Mouse (Mus musculus): ENCODE measurements around the gene Kat6b. TPM values are rescaled to one million over a fixed set of nuclear protein-coding genes. Genes with fewer than 3 reads are reported as not detected.

The Kat6b gene
- polyA plus RNA-seq, 1 experiment from 2014 or later, result 9.4 TPM

- H3K27me3 ChIP-seq, result no peaks in the 10 kb centered on the region
- no peak overlapping the region for H3K4me3 ChIP-seq
- WGBS, result 50% methylated on average over 5 of the region's 5 CpGs
These were observed 193.2 kb downstream of the Kat6b start for GRCm38 (mm10) chr14:21674471-21674870.

GRCm38 (mm10) chr14:21676223-21676622 lies 195.0 kb downstream of the Kat6b start:
- WGBS, result 73% methylated on average over 2 of the region's 2 CpGs
- no peaks in the 10 kb centered on the region for H3K27me3 ChIP-seq
- H3K4me2 ChIP-seq, result no peak overlapping the region
- no peak for ATAC-seq (replicated peaks; ENCODE audit: insufficient number of reproducible peaks, insufficient read depth, low FRiP score, low read depth)
- H3K4me3 ChIP-seq, result no peak overlapping the region
- H3K27ac ChIP-seq, result no peak overlapping the region
- peaks cover 24% of the 10 kb centered on the region for H3K4me1 ChIP-seq (replicated peaks)
- H3K36me3 ChIP-seq, result no peaks in the 10 kb centered on the region; the same call in 1 of the 2 replicates
- H3K9me3 ChIP-seq (replicated peaks), result no peaks in the 10 kb centered on the region
- H3K9ac ChIP-seq, result no peak overlapping the region

More at GRCm38 (mm10) chr14:21674471-21674870, 193.2 kb downstream of the Kat6b start:
- Histone ChIP-seq H3K36me3 (peaks cover 14% of the 10 kb centered on the region), H3K4me2 (no peak overlapping the region), H3K4me1 (replicated peaks) (peaks cover 13% of the 10 kb centered on the region), H3K27ac (no peak overlapping the region), H3K9me3 (replicated peaks) (no peaks in the 10 kb centered on the region), H3K9ac (no peak overlapping the region)
- ATAC-seq (replicated peaks; ENCODE audit: insufficient number of reproducible peaks, insufficient read depth, low FRiP score, low read depth), result no peak

DNA sequence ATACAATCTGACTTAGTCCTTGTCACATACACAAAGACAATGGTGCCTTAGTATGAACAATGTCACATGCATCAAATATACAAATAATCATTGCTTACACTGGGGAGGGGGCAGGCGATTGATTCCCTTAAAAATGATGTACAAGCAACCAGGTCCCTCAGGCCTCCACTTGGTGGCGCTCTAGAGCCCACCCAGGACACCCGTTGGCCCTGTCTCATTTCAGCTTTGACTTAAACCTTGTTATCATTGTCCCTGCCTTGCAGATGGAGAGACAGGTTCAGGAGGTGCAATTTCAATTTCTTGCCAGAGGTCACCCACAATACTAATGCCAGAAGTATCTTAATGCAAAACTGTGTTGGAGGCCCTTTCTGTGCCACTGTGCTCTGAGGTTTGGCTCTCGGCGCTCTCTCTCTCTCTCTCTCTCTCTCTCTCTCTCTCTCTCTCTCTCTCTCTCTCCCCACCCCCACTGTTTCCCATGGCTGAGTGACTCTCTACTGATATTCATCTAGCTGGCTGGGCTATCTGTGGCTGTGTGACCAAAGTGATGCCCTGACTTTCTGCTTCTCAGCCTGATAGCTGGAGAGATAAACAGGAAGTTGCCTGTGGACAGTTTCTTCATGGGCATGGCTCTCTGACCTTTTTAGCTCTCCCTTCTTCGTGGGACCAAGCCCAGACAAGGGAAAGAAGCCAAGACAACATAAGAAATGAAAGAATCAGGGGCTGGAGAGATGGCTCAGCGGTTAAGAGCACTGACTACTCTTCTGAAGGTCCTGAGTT lies 197.5 kb downstream of the Kat6b start:
- H3K9ac ChIP-seq, result no peak overlapping the region
- ATAC-seq (replicated peaks; ENCODE audit: insufficient number of reproducible peaks, insufficient read depth, low FRiP score, low read depth), result no peak
- no peaks in the 10 kb centered on the region for H3K9me3 ChIP-seq (replicated peaks)
- no peak overlapping the region for H3K27ac ChIP-seq
- H3K27me3 ChIP-seq, result no peaks in the 10 kb centered on the region
- H3K4me3 ChIP-seq, result no peak overlapping the region
- peaks cover 33% of the 10 kb centered on the region for H3K4me1 ChIP-seq (replicated peaks)
- H3K36me3 ChIP-seq, result no peaks in the 10 kb centered on the region
- 47% methylated on average over 7 of the region's 7 CpGs for WGBS
- no peak overlapping the region for H3K4me2 ChIP-seq

- Histone ChIP-seq H3K36me3 (no peaks in the 10 kb centered on the region), H3K4me3 (no peak overlapping the region), H3K27me3 (no peaks in the 10 kb centered on the region), H3K9me3 (replicated peaks) (no peaks in the 10 kb centered on the region), H3K4me1 (replicated peaks) (peaks cover 30% of the 10 kb centered on the region), H3K4me2 (no peak overlapping the region), H3K9ac (no peak overlapping the region), H3K27ac (peak overlapping the region; percentile 39)
- 25% methylated on average over 8 of the region's 8 CpGs for WGBS
- ATAC-seq (replicated peaks; ENCODE audit: insufficient number of reproducible peaks, insufficient read depth, low FRiP score, low read depth), result peak; percentile 11; the same call in 1 of the 2 replicates
These were observed 198.5 kb downstream of the Kat6b start for GRCm38 (mm10) chr14:21679631-21680201.

DNA sequence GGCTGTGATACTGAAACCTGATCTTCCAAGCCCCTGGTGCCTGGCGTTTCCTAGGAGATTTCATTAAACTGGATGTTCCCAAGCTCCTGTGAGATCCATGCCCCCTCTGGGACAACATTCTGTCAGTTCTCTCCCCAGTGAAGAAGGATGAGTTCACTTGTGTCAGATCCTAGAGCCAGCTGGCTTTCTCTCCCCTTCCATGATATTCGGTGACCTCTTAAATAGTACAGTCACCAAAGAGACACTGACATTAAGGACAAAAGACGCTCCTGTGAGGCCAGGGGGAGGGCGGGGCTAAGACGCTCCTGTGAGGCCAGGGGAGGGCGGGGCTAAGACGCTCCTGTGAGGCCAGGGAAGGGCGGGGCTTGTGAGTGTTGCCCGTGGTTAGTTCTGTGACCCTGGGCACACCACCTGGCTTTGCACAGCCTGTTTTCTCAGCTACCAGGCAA lies 201.5 kb downstream of the Kat6b start:
- Histone ChIP-seq H3K9me3 (replicated peaks) (no peaks in the 10 kb centered on the region), H3K27ac (no peak overlapping the region), H3K4me1 (replicated peaks) (peaks cover 39% of the 10 kb centered on the region), H3K4me3 (peak overlapping the region; percentile 5; the same call in 1 of the 2 replicates), H3K36me3 (no peaks in the 10 kb centered on the region), H3K27me3 (peaks cover 9% of the 10 kb centered on the region), H3K4me2 (peak overlapping the region; percentile 44), H3K9ac (no peak overlapping the region)
- ATAC-seq (replicated peaks; ENCODE audit: insufficient number of reproducible peaks, insufficient read depth, low FRiP score, low read depth), result no peak
- WGBS, result 6% methylated on average over 9 of the region's 9 CpGs

- Histone ChIP-seq H3K27ac (no peak overlapping the region), H3K36me3 (no peaks in the 10 kb centered on the region), H3K4me3 (no peak overlapping the region), H3K9me3 (replicated peaks) (no peaks in the 10 kb centered on the region), H3K4me2 (no peak overlapping the region), H3K27me3 (peaks cover 9% of the 10 kb centered on the region), H3K9ac (no peak overlapping the region), H3K4me1 (replicated peaks) (peaks cover 39% of the 10 kb centered on the region)
- WGBS, result 61% methylated on average over 4 of the region's 4 CpGs
- no peak for ATAC-seq (replicated peaks; ENCODE audit: insufficient number of reproducible peaks, insufficient read depth, low FRiP score, low read depth)
These were observed 202.6 kb downstream of the Kat6b start for GRCm38 (mm10) chr14:21683834-21684233.

- Histone ChIP-seq H3K4me3 (no peak overlapping the region), H3K9ac (no peak overlapping the region), H3K9me3 (replicated peaks) (no peaks in the 10 kb centered on the region), H3K27me3 (peaks cover 9% of the 10 kb centered on the region), H3K27ac (no peak overlapping the region), H3K4me1 (replicated peaks) (peaks cover 25% of the 10 kb centered on the region), H3K36me3 (no peaks in the 10 kb centered on the region), H3K4me2 (no peak overlapping the region)
- 84% methylated on average over 10 of the region's 10 CpGs for WGBS
- ATAC-seq (replicated peaks; ENCODE audit: insufficient number of reproducible peaks, insufficient read depth, low FRiP score, low read depth), result no peak
These were observed 204.3 kb downstream of the Kat6b start for GRCm38 (mm10) chr14:21685411-21686146.

GRCm38 (mm10) chr14:21686376-21687279 lies 205.4 kb downstream of the Kat6b start:
- Histone ChIP-seq H3K4me3 (peak overlapping the region; percentile 41), H3K27me3 (peaks cover 9% of the 10 kb centered on the region), H3K9me3 (replicated peaks) (no peaks in the 10 kb centered on the region), H3K36me3 (no peaks in the 10 kb centered on the region), H3K4me1 (replicated peaks) (peaks cover 25% of the 10 kb centered on the region), H3K9ac (peak overlapping the region; percentile 38; the same call in 1 of the 2 replicates), H3K4me2 (peak overlapping the region; percentile 74), H3K27ac (no peak overlapping the region)
- 12% methylated on average over 48 of the region's 49 CpGs for WGBS
- ATAC-seq (replicated peaks; ENCODE audit: insufficient number of reproducible peaks, insufficient read depth, low FRiP score, low read depth), result peak; percentile 53

- Histone ChIP-seq H3K4me2 (no peak overlapping the region), H3K9me3 (replicated peaks) (no peaks in the 10 kb centered on the region), H3K9ac (no peak overlapping the region), H3K27ac (no peak overlapping the region), H3K27me3 (peaks cover 6% of the 10 kb centered on the region), H3K4me1 (replicated peaks) (peaks cover 9% of the 10 kb centered on the region), H3K4me3 (no peak overlapping the region), H3K36me3 (no peaks in the 10 kb centered on the region)
- ATAC-seq (replicated peaks; ENCODE audit: insufficient number of reproducible peaks, insufficient read depth, low FRiP score, low read depth), result no peak
- WGBS, result 79% methylated on average over 3 of the region's 3 CpGs
These were observed 209.8 kb downstream of the Kat6b start for GRCm38 (mm10) chr14:21691070-21691469.

DNA sequence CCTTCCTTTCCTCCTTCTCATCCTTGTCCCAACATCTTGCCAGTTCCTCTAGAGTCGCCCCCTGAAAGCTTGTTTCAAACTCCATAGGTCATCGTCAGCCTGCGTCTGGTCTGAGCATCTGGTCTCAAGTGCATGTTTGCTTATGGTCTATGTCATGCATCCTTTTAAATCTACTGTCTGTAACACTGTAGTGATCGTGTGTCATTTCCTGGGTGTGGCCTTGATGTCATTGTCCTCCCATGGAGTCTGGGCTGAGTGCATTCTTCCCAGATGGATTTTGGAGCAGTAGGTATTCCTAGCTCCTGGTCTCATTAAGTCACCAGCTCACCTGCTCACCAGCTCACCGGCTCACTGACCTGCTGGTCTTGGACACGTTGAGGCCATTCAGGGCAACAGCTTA lies 213.8 kb downstream of the Kat6b start:
- no peaks in the 10 kb centered on the region for H3K27me3 ChIP-seq
- H3K9me3 ChIP-seq (replicated peaks), result no peaks in the 10 kb centered on the region
- H3K4me2 ChIP-seq, result no peak overlapping the region
- H3K27ac ChIP-seq, result no peak overlapping the region
- 67% methylated on average over 6 of the region's 6 CpGs for WGBS
- no peaks in the 10 kb centered on the region for H3K4me1 ChIP-seq (replicated peaks)
- no peaks in the 10 kb centered on the region for H3K36me3 ChIP-seq
- no peak overlapping the region for H3K4me3 ChIP-seq
- H3K9ac ChIP-seq, result no peak overlapping the region
- ATAC-seq (replicated peaks; ENCODE audit: insufficient number of reproducible peaks, insufficient read depth, low FRiP score, low read depth), result no peak

All from heart, embryonic 15.5 days (tissue).